Mouse (Mus musculus): ENCODE data around the gene Nrcam. TPM values are rescaled to one million over a fixed set of nuclear protein-coding genes. Genes with fewer than 3 reads are reported as not detected.

Nrcam gene
- polyA plus RNA-seq, 1 experiment from 2014 or later, result 5.7 TPM

Other genes starting within 250 kb of the Nrcam start
- 24.3 and 25.4 TPM in 2 replicates for gene Dnajb9, start 118.6 kb upstream of the Nrcam start, polyA plus RNA-seq (2015; fragmentation: Nextera tagmentation; extraction: Ambion mirVana)
- 61.0 and 66.0 TPM in 2 replicates for gene Pnpla8, start 107.5 kb upstream of the Nrcam start, polyA plus RNA-seq (2015; fragmentation: Nextera tagmentation; extraction: Ambion mirVana)